Mouse (Mus musculus) retina, postnatal 7 days (tissue): ENCODE measurements around the gene Adamtsl1.

Experiments
- DNase-seq: peaks from one replicate; pipeline ENCODE4 v3.0.0-alpha.2; 2012; ENCODE audit warnings: low read depth, low spot score

Gene Adamtsl1

DNA sequence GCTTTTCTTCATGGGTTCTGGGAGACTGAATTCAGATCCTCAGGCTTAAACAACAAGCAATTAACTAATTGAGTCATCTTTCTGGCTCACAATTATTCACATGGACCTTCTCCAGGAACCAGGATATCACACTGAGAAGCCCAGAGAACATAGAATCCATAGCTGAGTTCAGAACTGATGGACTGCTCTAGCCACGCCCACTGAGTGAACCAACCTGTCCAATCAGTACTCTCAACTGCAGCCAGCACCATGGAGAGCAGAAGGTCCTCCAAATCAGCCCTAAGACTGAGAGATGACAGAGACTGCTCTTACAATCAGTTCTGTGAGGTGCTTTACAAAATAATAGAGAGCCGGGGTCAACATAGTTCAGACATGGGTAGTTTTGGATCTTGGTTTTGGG is 276.3 kb downstream of the Adamtsl1 start:
- DNase-seq: no peak

DNA sequence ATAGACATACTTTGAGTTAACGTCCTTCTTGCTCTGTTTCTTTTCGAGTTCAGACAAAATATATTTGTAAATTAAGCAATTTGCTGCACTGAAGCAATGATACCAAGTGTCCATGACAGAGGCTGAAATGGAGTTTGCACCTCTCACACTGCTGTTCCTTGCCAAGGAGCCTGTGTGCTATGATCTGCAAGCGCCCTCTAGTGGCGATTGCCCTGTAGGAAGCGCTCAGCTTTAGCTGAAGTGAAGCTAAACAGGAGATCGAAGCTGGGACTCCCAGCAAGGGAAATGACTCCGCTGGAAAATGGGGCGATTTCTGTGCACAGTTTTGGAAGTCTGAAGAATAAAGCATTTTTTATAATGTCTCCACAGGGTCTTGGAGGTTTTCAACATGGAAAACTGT is 287.8 kb downstream of the Adamtsl1 start:
- DNase-seq: peak; percentile 76

DNA sequence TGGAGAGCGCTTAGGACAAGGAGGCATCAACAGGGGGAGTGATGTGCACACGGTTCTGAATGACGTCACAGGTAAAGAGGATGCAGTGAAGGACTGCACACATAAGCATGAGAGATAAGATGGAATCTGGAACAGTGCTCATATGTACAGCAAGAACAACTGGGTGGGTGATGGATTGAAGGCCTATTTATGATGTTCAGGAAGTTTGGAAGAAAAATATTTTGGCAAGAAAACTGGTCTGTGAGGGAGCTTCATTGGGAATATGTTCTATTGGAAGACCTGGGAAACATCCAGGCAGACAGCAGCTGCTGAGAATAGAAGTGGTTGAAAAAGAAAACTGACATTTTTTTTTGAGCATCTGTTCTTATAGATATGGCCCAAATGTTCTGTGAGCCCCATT is 300.4 kb downstream of the Adamtsl1 start:
- DNase-seq: no peak

DNA sequence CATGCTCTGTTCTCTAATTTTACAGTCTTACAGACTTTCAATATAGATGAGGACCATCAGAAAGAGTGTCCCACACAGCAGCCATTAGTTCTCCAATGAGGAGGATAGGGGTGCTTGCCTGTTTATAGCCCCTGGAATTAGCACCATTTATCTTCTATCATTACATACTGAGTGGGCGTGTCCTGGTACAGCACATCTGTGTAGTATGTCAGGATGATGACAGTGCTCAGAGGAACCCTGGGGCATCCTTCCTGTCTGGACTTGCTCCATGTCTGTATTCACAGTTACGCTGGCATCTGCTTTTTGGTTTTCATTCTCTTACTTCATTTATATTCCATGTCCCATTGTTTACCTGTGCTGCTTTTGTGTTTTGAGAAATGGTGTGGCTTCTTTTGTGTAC is 304.5 kb downstream of the Adamtsl1 start:
- DNase-seq: no peak

DNA sequence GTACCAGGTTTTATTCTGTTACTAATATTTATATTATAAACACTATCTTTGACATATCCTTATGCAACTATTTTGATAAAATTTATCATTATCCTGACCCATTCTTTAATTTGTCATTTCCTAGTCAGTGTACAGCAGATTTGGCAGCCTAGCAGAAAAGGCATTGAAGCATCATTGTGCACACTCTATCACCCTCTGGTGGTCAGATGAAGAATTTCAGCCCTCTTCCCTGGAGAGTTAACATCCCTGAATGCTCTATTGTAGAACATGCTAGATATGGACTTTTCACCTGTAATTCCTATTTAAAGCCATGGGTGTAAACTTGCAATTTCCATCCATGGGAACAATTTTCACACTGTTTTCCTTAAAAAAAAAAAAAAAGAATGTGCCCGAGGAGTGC is 305.2 kb downstream of the Adamtsl1 start:
- peak; percentile 25 for DNase-seq

DNA sequence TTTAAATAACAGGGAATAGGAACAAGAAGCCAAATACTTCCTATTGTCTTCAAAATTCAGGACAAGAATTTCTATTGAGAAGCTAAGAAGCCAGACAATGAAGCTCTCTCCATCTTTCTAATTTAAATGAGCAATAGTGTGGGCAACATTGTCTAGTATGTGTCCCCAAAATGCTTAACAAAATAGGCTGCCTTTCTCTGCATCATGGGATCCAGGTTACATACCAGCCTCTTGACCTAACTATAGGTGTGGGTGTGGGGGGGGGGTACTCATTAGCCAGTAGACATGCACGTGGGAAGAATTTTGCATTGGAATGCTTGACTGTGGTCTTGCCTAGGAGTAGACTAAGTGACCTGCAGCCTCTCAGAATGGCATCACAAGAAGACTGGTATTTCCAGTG is 305.9 kb downstream of the Adamtsl1 start:
- no peak for DNase-seq

DNA sequence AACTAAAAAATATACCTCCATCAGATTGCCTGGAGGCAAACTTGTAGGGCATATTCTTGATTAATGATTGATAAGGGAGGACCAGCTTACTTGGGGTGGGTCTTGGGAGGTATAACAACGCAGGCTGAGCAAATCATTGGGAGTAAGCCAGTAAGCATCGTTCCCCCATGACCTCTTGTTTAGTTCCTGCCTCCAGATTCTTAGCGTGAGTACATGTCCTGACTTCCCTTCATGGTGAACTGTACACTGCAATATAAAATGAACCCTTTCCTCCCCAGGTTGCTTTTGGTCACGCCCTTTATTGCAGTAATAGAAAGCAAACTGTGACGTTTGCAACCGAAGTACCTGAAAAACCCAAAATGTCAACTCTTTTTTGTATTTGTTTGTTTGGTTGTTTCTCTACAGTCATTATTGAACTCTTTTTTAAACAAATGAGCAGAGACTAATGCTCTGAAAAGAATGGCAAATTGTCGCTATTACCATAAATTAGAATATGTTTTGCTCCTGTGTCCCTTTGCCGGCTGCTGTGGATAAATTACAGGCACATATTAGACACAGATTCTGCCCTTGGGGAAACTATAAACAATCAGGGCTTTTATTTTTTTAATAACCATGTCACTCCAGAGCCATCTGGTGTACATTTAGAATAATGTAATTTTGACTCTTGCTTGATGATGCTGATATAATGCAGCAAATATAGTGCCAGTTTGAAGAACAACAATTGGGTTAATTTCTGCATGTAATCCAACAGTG is 310.2 kb downstream of the Adamtsl1 start:
- DNase-seq: no peak

DNA sequence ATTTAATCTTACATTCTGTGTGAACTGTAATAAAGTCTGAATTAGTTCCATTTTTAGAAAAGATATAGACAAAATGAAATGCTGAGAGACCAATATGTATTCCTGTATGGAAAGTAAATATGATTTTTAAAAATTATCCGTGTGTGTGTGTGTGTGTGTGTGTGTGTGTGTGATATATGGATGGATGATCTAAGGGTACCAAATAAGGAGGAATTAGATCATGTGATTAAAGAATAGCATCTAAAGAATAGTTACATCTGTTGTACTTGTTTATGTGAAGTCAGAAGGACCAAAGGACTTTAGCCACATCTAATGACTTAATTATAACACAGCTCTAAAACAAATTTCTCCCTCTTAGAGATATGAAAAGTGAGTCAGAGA is 310.7 kb downstream of the Adamtsl1 start:
- no peak for DNase-seq

DNA sequence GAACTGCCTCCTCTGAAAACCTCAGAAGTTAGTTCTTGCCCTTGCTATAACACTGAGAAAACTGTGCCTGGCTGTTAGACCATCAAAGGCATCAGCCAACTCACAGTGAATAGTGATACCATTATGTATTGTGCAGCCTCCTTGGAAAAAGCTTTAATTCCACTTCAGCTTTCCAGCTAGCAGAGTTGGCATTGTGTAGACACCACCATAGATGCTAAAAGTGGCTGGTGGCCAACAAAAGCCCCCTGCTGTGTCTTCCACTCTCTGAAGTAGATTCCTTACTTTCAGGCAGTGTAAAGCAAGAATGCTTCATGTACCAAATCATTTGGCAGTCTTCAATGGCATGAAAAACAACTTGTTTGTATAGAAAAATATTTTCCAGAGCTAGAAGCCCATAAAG is 323.1 kb downstream of the Adamtsl1 start:
- DNase-seq: no peak

DNA sequence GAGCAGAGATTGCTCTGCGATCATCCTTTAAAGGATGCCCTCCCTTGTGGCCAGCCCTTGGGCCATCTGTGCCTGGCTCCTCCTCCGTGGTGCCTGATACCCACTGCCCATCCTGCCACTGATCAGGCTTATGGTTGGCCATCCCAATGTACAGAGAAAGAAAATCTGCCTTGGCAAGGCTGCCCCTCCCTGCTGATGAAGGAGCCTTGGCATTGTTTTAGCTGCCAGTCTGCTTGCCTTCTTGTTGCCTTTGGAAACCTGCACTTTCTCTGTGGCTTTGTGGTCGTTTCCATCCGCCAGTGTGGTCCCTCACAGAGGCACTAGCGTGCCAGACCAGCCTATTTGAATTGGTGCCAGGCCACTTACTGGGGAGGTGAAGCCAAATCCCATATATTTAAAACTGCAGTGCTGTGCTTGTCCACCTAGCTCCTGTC is 323.6 kb downstream of the Adamtsl1 start:
- DNase-seq: no peak

DNA sequence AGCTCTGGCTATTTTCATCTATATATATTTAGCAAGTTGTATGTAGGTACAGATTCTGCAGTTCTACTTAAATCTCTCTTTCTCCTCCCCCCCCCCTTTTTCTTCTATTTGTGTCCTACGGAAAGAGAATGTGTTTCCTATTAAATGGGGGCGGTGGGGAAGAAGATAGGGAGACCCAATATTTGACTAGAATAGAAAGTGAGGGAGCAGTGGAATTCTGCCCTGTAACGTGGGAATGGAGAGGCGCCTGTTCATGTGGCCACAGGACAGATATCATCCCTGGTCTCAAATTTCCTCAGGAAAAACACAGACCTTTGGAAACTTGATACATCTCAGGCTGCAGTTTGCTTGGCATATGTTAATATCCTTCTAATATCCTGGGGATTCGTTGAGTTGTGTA is 324.1 kb downstream of the Adamtsl1 start:
- DNase-seq: no peak

DNA sequence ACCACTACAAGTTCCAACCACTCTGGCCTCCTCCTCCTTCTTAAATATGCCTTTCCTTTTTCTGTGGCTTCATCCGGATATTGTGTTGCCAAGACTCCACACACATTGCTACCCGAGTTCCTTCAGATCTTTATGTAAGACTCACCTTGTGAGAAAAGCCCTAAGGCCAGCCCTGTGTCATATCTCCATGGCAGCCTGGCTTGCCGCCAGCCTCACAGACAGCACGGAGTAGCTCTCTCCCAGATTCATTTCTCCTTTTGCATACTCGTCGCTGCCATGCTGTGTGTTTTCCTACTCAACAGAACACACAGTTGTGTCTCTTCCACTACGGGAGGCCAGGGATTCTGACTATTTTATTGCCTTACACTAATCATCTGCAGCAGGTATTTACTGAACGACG is 328.1 kb downstream of the Adamtsl1 start:
- DNase-seq: no peak

DNA sequence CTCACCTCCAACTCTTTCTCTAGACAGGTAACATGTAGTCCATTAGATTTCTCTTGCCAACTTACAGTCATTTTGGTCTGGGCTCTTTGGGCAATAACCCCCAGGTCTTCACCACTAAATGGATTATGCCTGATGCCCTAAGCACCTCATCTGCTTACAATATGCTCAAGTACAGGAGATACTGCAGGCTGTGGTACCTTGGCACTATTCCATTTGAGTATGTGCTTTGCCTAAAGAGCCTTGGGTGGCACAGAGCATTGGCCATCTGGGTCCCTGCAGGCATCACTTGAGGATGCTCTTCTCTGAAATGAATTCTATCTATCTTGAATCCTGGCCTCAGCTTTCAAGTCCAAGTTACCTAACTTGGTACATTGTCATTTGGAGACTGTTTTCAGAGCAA is 330.4 kb downstream of the Adamtsl1 start:
- no peak for DNase-seq

DNA sequence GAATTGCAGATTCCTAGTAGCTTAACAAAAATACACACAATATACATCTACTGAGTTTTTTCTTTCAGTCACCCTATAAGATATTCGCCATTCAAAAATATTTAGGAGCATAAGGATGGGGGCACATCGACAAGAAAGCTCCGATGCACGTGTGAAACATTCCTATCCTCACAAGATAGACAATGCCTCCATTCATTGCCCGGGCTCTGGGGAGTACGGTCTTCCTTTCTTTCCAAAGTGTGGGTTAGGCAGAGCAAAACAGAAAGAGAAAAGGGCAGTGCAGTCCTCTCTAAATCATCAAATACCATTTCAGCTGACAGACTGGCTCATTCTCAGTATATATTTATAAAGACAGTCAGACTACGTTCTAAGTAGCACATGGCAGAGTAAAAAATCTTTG is 332.0 kb downstream of the Adamtsl1 start:
- DNase-seq: no peak

DNA sequence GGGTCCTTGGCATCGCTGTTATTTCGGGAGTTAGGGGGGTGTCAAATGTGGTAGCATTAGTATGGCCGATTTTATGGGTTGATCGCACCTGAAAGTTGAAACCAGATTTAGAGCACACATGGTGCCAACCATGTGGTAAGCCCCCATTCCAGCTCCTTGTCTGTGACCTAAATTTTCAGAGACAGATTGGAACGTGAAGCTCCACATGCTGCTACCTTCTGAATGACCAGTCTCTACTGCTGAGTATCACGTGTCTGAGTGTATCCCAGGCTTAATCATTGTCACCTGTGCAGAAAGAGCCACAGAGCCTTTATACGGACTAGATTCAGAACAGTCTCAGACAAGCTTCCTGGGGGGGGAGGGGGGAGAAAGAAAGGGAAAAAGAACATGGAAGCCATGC is 339.4 kb downstream of the Adamtsl1 start:
- no peak for DNase-seq

DNA sequence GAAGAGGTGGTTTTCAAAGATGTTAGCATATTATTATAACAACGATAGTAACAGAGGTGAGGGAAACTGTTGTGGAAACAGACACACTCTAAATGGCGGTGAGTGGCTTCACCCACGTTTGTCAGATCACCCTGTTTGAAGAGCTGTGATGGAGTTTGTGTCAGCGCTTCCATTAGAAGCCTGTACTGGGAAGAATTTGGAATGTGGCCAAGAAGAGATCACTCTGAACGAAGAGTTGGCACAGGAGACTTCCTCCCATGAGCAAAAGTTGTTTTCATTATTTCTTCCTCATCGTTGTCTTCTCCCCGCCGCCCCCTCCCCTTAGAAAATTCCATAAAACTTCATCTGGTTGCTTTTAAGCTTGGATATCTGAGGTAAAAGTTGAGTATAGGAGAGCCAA is 340.5 kb downstream of the Adamtsl1 start:
- DNase-seq: no peak

DNA sequence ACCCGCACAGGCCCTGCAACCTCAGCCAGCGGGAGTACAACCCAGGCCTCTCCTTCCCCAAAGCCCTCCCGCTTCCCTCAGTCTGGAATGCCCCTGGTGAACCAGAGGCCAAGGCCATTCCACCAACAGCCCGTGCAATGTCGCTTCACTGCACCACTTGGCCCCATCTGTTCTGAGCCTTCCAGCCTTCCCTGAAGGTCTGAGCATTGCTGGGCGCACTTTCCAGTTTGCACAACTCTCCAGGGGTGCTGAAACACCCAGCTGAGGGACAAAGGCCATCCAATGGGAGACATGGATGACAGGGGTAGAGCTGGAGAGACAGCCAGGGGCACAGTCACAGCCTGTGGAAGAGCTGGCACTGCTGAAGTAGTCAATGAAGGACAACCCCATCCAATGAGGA is 365.4 kb downstream of the Adamtsl1 start:
- no peak for DNase-seq

DNA sequence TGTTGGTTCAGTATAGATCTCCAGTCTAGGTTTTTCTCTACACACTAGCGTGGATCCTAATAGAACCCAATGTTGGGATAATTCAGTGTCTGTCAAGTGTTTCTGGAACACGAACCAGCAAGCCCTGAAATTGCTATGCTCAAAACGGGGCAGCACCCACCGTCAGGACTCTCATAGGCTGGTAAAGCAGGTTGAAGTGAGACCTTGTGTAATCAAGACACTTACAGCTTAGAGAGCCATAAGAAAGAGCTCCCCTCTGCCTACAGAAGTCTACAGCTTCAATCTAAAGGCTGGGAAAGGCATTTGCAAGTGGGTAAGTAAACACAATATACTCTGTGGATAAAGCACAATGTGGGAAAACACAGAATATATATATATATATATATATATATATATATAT is 367.3 kb downstream of the Adamtsl1 start:
- DNase-seq: no peak

DNA sequence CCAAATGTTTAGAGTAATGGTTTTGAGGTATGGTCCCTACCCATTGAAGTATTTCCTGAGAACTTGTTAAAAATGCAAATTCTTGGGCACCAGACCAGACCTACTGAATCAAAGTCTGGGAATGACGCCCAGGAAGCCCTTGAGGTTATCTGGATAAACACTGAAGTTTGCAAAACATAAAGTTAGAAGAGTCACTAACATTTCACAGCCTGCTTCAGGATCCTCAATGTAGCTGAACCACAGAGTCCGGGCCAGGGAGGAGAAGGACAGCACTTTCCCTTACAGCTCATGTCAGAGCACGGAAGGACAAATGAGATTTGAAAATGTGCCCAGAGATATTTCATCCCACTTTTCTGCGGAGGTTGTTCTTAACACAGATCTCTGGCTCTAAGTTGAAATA is 370.1 kb downstream of the Adamtsl1 start:
- no peak for DNase-seq

DNA sequence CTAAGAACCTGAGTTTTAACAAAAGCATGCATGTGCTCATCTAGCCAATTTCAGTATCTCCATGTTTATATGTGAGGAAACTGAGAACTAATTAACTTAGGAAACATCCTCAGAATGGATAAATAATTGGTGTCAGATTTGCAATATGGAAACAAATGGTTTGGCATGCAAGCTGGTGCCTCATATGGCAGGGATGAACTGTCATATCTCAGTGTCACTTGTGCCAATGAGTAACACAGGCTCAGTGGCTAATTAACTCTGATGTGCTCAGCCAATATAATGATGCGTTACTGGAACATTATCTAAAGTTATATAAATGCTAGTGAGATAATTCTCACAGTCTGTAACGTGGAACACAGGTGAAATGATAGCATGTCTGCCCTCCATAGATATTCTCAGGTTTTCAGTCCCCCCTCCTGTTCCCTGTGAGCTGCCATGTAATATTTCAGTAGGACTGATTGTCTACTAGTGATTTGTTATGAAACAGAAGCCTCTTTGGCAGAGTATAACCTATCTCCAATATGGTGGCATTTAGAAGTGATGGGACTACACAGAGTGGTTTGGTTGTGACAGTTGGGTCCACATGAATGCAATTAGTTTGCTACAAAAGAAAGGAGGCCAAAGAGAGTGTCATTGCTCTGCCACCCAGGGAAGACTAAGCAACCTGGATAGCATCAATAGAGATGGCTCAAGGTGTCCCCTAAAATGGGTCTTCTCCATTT is 376.1 kb downstream of the Adamtsl1 start:
- DNase-seq: no peak

DNA sequence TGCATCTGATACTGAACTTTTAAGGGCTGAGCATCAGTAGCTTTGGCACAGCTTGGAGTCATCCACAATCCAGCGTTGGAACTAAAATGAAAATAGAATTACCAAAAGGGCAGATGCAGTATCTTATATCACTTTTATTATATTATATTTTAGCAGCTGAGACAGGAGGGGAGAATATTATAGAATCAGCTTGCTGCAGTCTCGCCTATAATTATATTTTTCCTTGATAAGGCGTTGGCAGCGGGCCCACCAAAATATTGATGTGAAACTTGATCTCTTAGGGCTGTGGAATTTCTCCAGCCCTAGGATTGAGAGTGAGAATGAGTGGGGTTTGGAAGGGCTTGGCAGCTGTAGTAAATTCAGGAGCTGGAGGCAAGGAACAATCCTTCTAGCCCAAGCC is 387.3 kb downstream of the Adamtsl1 start:
- DNase-seq: no peak

DNA sequence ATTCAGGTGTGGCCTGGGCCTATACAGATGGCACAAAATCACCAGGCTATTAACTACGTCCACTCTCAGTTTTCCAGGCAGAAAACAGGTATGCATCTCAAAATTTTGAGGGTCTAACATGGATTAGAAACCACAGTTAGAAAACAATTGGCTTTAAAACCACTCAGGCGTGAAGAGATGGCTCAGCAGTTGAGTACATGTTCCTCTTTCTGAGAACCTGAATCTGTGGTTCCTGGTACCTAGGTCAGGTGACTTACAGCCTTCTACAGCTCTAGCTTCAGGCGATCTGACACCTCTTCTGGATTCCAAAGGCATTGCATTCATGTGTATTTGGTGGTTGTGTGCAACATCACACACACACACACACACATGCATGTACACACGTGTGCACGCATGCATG is 390.2 kb downstream of the Adamtsl1 start:
- DNase-seq: no peak

DNA sequence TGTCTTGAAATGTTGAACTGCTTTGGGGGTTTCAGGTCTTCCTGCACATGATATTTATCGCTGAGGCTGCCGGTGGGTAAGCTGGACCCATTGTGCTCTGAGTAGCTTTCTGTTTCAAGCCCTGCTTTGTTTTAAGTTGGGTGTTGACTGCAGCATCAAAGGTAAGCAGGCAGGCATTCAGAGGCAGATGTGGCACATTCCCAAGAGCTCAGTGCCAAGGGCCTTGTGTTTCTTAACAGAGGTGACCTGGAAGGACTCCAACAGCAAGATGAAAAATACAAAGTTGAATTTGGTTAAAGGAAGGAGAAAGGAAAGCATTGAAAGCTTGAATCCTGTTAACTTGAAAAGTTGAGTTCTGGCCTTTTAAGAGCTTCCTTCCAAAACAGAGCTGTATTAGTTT is 402.1 kb downstream of the Adamtsl1 start:
- DNase-seq: no peak
